Mouse (Mus musculus) intestine, postnatal 0 days (tissue): ENCODE results near the gene Fut1. TPM values are rescaled to one million over a fixed set of nuclear protein-coding genes. Genes with fewer than 3 reads are reported as not detected.

Source experiments
- ATAC-seq: fragments of 200-750 bp; cut with Nextera tagmentation; 2 replicates; pipeline ENCODE4 v1.8.0; 2017; ENCODE audit warnings: mild to moderate bottlenecking, moderate TSS enrichment, moderate library complexity
- H3K27ac ChIP-seq: fragments of 300-500 bp; sonication (generic); 2 replicates; pipeline ENCODE4 v1.5.1; 2014; ENCODE audit warnings: mild to moderate bottlenecking, low read depth, low read length, moderate library complexity
- H3K27me3 ChIP-seq: fragments of 300-500 bp; sonication (generic); replicated peaks from 2 replicates; pipeline ENCODE4 v1.6.1; 2014; ENCODE audit warnings: low read length, mixed read lengths; ENCODE audit not compliant: control insufficient read depth, insufficient read depth
- H3K36me3 ChIP-seq: fragments of 300-500 bp; sonication (generic); 2 replicates; pipeline ENCODE4 v1.6.1; 2014; ENCODE audit warnings: mild to moderate bottlenecking, moderate library complexity; ENCODE audit not compliant: control insufficient read depth, insufficient read depth
- H3K4me1 ChIP-seq: fragments of 300-500 bp; sonication (generic); replicated peaks from 2 replicates; pipeline ENCODE4 v1.6.1; 2014; ENCODE audit warnings: antibody characterized with exemption, low read length, mixed read lengths; ENCODE audit not compliant: control insufficient read depth, insufficient read depth
- H3K4me2 ChIP-seq: fragments of 300-500 bp; sonication (generic); replicated peaks from 2 replicates; pipeline ENCODE4 v1.6.1; 2014; ENCODE audit warnings: low read depth, mild to moderate bottlenecking, moderate library complexity
- H3K4me3 ChIP-seq: fragments of 300-500 bp; sonication (generic); 2 replicates; pipeline ENCODE4 v1.5.1; 2014; ENCODE audit warnings: low read depth, low read length
- H3K9ac ChIP-seq: fragments of 300-500 bp; sonication (generic); 2 replicates; pipeline ENCODE4 v1.6.1; 2014; ENCODE audit warnings: mild to moderate bottlenecking, low read depth, low read length
- H3K9me3 ChIP-seq: fragments of 300-500 bp; sonication (generic); 2 replicates; pipeline ENCODE4 v1.6.1; 2016; ENCODE audit warnings: mixed run types; ENCODE audit not compliant: control insufficient read depth
- CTCF ChIP-seq: sonication (generic); IDR thresholded peaks from 2 replicates; pipeline ENCODE4 v1.5.1; 2016; ENCODE audit warnings: low read depth, mild to moderate bottlenecking, control low read depth, antibody characterized with exemption, moderate library complexity
- WGBS: fragments of 180-500 bp; shearing (Covaris S2); extraction: QIAGEN DNeasy Blood & Tissue Kit; methylation state at CpG from one replicate; pipeline ENCODE4 v1.1.7; 2014; 5-methylcytosine and 5-hydroxymethylcytosine counted together
- polyA plus RNA-seq: library from polyadenylated mRNA; unstranded; fragments of >200 nt; fragmentation: Nextera tagmentation; extraction: Ambion mirVana; gene quantifications from 2 replicates; pipeline ENCODE4 v1.2.1, GENCODE M21; 2015

Fut1 gene
- 0.05 and 0.23 TPM in 2 replicates for polyA plus RNA-seq

DNA sequence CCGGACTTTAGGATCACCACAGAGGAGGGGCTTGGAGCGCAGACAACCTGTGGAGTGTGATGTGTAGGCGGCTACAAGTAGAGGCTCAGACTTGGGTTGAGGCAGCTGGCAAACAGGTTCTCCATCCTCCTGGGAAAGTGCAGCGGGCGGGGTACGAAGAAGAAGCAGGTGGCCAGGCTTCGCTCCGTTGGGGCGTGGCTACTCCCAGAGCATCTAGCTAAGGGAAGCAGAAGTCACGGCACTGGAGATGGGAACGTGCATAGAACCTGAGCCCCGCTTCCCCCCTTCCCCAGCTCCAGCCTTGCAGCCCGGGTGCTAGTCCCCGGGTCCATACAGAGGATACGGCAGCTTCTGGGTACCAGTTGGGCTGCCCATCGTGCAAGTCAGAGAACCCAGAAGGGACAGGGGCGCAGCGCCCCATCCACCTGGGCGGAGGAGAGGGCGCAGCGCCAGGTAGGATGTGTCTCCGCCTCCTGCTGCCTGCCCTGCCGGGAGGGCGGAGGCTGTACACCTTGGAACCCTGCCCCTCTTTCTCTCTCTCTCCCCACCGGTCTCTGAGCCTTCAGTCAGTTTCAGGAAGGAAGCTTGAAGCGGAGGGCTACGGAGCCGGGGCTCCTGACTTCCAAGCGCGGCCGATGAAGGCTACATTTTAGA is at the start of gene Fut1:
Gene Fut1 (plus strand): TSS at position 248 of the 654 bp plus-strand sequence.
- no peaks in the 10 kb centered on the region for H3K36me3 ChIP-seq
- H3K9me3 ChIP-seq = no peaks in the 10 kb centered on the region
- ATAC-seq = peak; percentile 34; the same call in 1 of the 2 replicates
- H3K4me2 ChIP-seq = peak within 1 kb of the TSS; percentile 41
- 0 out of 2 replicates have a peak within 1 kb of the TSS, but pooled peaks have one; percentile 0 for H3K4me3 ChIP-seq
- 0 out of 2 replicates have a peak, but pooled peaks cover 4% of the 10 kb centered on the region for H3K4me1 ChIP-seq
- peaks cover 64% of the 10 kb centered on the region for H3K27me3 ChIP-seq
- 6% methylated on average over 31 of the region's 31 CpGs for WGBS
- no peak within 1 kb of the TSS for H3K27ac ChIP-seq
- no peak for TF ChIP-seq CTCF
- no peak within 1 kb of the TSS for H3K9ac ChIP-seq

DNA sequence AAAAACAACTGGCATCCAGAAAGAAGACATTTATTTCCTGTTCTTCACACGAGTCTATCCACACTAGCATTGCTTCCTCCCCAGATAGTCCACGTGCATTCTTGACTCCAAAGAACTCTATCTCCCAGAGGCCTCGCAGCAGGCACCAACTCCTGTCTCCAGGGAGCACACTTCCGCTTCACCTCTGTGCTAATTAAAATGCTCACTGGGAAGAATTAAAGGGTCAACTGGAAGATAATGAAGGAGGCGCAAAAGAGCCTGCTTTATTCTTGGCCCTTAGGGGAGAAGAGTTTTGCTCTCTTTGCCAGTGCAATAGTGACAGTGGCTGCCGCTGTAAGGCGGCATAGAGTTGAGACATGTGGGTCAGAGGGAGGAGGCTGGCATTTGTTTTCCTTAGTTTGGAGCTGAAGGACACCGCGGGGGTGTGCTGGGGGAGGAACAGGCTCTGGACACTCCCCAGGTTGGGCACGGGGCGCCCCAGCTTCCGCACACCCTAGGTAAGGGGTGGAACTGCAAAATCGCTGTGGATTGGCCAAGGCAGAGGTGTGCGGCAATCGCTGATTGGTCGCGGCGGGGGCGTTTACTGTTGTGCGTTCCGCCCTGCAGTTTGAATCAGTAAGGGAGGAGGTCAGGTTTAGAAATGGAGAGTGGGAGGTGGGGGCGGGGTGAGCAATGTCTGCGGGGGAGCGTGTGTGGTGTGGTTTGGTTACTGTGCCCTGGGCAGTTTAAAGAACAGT is 49.1 kb upstream of the Fut1 start:
- H3K4me1 ChIP-seq = peaks cover 4% of the 10 kb centered on the region; the same call in 1 of the 2 replicates
- H3K36me3 ChIP-seq = no peaks in the 10 kb centered on the region; the same call in 1 of the 2 replicates
- H3K4me2 ChIP-seq = peak overlapping the region; percentile 74
- H3K27me3 ChIP-seq = no peaks in the 10 kb centered on the region
- H3K4me3 ChIP-seq = peak overlapping the region; percentile 26
- peak overlapping the region; percentile 54 for H3K27ac ChIP-seq
- no peak for TF ChIP-seq CTCF
- H3K9ac ChIP-seq = 0 out of 2 replicates have a peak overlapping the region, but pooled peaks have one; percentile 13
- no peaks in the 10 kb centered on the region for H3K9me3 ChIP-seq
- peak; percentile 94 for ATAC-seq
- WGBS = under 1% methylated on average over 24 of the region's 24 CpGs

DNA sequence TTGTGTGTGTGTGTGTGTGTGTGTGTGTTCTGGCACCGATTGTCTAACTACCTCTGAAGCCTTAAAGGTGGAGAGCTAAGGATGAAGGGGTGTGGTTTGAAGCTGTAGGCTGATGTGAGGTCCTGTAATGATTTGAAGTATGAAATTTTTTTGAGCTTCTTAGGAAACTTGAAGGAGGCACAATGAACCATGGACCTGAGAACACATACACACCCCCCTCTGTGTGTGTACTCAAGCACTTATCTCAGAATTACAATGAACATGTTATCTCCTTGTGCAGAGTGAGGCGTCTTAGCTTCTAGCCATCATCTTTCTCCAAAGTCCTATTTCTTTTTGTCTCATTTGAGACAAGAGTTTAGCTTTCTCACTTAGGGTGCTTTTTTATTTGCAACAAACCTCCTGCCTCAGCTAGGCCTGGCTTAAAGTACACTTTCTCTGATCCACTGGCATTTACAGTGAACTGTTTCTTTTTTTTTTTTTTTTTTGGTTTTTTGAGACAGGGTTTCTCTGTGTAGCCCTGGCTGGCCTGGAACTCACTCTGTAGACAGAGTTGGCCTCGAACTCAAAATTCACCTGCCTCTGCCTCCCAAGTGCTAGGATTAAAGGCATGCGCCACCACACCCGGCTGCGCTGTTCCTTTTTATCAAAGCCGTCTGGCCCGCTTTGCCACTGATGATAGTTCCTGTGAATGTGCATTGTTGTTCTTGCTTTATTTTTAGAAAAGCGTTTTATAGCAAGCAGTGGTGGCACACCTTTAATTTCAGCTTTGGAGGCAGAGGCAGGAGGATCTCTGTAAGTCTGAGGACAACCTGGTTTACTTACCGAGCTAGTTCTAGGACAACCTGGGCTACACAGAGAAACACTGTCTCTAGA is 48.3 kb upstream of the Fut1 start:
- H3K4me1 ChIP-seq = peaks cover 4% of the 10 kb centered on the region; the same call in 1 of the 2 replicates
- no peaks in the 10 kb centered on the region for H3K27me3 ChIP-seq
- peak overlapping the region; percentile 50 for H3K27ac ChIP-seq
- no peak overlapping the region for H3K9ac ChIP-seq
- ATAC-seq = peak; percentile 20; the same call in 1 of the 2 replicates
- WGBS = 64% methylated on average over 10 of the region's 10 CpGs
- H3K36me3 ChIP-seq = peaks cover 3% of the 10 kb centered on the region; the same call in 1 of the 2 replicates
- peak overlapping the region; percentile 26; the same call in 1 of the 2 replicates for H3K4me3 ChIP-seq
- no peaks in the 10 kb centered on the region for H3K9me3 ChIP-seq
- H3K4me2 ChIP-seq = peak overlapping the region; percentile 74
- TF ChIP-seq CTCF = no peak

DNA sequence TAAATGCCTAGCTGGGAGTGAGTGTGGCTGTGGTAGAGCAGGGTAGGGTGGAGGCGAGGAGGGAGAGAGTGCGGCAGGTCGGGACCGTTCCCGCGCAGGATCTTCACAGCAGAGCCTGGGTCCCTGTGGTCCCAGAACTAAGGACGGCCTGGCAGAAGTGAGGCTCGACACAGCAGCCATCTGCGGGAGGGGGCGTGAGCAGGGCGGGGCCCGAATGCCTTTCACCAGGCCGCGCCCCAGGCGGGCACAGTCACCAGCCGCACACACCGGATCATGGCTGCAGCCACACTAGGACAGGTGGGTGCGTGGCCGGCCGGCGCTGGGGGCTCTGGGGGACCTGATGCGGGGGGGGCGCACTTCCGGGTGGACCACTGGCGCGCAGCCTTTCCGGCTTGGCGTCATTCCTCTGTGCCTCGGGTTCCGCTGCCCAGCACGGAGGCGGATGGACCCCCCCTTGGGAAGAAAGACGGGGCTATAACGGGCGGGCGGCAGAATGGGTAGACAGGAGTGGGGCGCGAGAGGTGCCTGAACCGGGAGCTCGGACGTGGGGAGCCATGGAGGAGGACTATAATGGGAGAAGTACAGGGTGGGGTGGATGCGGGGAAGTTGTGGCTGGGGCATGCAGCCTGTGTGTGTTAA is 46.9 kb upstream of the Fut1 start, which contains the start of gene Bcat2:
Gene Bcat2 (plus strand): TSS at position 51 of the 639 bp plus-strand sequence.
- Histone ChIP-seq H3K27me3 (no peaks in the 10 kb centered on the region), H3K36me3 (peaks cover 3% of the 10 kb centered on the region; the same call in 1 of the 2 replicates), H3K9ac (peak within 1 kb of the TSS; percentile 67), H3K4me3 (peak within 1 kb of the TSS; percentile 59), H3K27ac (peak within 1 kb of the TSS; percentile 31), H3K4me1 (peaks cover 5% of the 10 kb centered on the region; the same call in 1 of the 2 replicates), H3K9me3 (no peaks in the 10 kb centered on the region), H3K4me2 (peak within 1 kb of the TSS; percentile 78)
- TF ChIP-seq CTCF = no peak
- ATAC-seq = peak; percentile 37
- WGBS = 3% methylated on average over 37 of the region's 42 CpGs

DNA sequence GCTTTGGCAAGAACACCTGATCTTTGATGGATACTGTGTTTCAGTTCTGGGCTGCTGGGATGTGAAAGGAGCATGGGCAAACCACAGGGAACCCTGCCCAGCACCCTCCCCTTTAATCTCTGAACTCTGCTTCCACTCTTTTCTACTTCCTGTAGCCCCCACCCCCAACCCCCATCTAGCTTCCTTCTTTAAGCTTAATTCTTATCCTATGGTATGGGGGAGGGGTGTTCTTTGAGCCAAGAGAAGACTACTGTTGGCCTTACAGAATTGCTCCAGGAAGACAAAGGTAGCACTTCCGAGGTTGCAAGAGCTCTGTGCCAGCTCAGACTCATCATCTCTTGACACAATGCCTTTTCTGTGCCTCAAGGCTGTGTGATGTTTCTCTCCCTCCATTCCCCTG is 45.1 kb upstream of the Fut1 start:
- no peak for ATAC-seq
- Histone ChIP-seq H3K36me3 (peaks cover 4% of the 10 kb centered on the region; the same call in 1 of the 2 replicates), H3K9ac (no peak overlapping the region), H3K27ac (no peak overlapping the region), H3K4me1 (peaks cover 9% of the 10 kb centered on the region; the same call in 1 of the 2 replicates), H3K4me2 (no peak overlapping the region), H3K4me3 (no peak overlapping the region), H3K27me3 (no peaks in the 10 kb centered on the region), H3K9me3 (no peaks in the 10 kb centered on the region)
- WGBS = 32% methylated on average over 1 of the region's 1 CpGs
- no peak for TF ChIP-seq CTCF
